ENCODE assay signal across 13 mouse cellular contexts in genomic region chr10:96980832-96981515, GRCm38 (mm10).
DNase-seq lines count a peak whose midpoint lies in the region; ATAC-seq and TF ChIP-seq lines count a peak whose summit lies in the region.
"Had no signal": no experiment of that assay in that cellular context is flagged by ENCODE, and none has a peak within 500 bp of the region (broad histone marks: within the 10 kb centered on the region; RNA-seq: fewer than 3 reads in every experiment).

No protein-coding gene starts in this region.

- H3K4me3 ChIP-seq in neural tube, embryonic 11.5 days (ENCODE audit: low read depth, low read length): no peak overlapping the region
- no peak overlapping the region for H3K4me3 ChIP-seq in hindbrain, embryonic 12.5 days
- no peak overlapping the region for H3K4me3 ChIP-seq in midbrain, embryonic 14.5 days (replicated peaks; ENCODE audit: low read depth, low read length)
- H3K4me3 ChIP-seq in lung, adult 2 months (replicated peaks; ENCODE audit: extremely low read depth, low read depth, low read length): no peak overlapping the region

- no peaks in the 10 kb centered on the region for H3K9me3 ChIP-seq in neural tube, embryonic 11.5 days (ENCODE audit: control insufficient read depth, low read length)
- H3K9me3 ChIP-seq in hindbrain, embryonic 12.5 days (replicated peaks): no peaks in the 10 kb centered on the region
- H3K9me3 ChIP-seq in midbrain, embryonic 14.5 days (ENCODE audit: control insufficient read depth, low read length): no peaks in the 10 kb centered on the region

- no peak overlapping the region for H3K4me2 ChIP-seq in neural tube, embryonic 11.5 days (ENCODE audit: low read depth)
- H3K4me2 ChIP-seq in hindbrain, embryonic 12.5 days (replicated peaks): peak overlapping the region; percentile 15; the same call in 1 of the 2 replicates
- peak overlapping the region; percentile 7; the same call in 1 of the 2 replicates for H3K4me2 ChIP-seq in midbrain, embryonic 14.5 days (ENCODE audit: low read length)

- 57% methylated on average over 9 of the region's 9 CpGs for WGBS in neural tube, embryonic 11.5 days
- 33% methylated on average over 9 of the region's 9 CpGs for WGBS in hindbrain, embryonic 12.5 days
- WGBS in midbrain, embryonic 14.5 days: 3% methylated on average over 9 of the region's 9 CpGs
- 80% methylated on average over 9 of the region's 9 CpGs for WGBS in lung, adult 2 months

- peak; percentile 45 for DNase-seq in neural tube, embryonic 11.5 days (ENCODE audit: low spot score)
- no peak for DNase-seq in neural tube, embryonic 10.5 days (ENCODE audit: extremely low spot score, low spot score)
- peak; percentile 75 for DNase-seq in midbrain, embryonic 14.5 days
- DNase-seq in lung, adult 2 months: no peak
- DNase-seq in kidney, postnatal 4 days: no peak
- DNase-seq in adrenal gland, postnatal 14 days: no peak
- DNase-seq in lung, postnatal 36 days: no peak
- DNase-seq: adrenal gland, postnatal 25 days; B cell, adult 2 months; cerebellum, postnatal 36 days; lung, postnatal 14 days had no signal

- H3K27me3 ChIP-seq in neural tube, embryonic 11.5 days (ENCODE audit: control insufficient read depth, insufficient read depth, low read length): no peaks in the 10 kb centered on the region
- no peaks in the 10 kb centered on the region for H3K27me3 ChIP-seq in hindbrain, embryonic 12.5 days
- no peaks in the 10 kb centered on the region for H3K27me3 ChIP-seq in midbrain, embryonic 14.5 days (ENCODE audit: control insufficient read depth, insufficient read depth, low read length)

- 0 out of 2 replicates have a peak overlapping the region, but pooled peaks have one; percentile 35 for H3K27ac ChIP-seq in neural tube, embryonic 11.5 days (ENCODE audit: low read depth, low read length)
- H3K27ac ChIP-seq in hindbrain, embryonic 12.5 days: peak overlapping the region; percentile 85
- peak overlapping the region; percentile 52 for H3K27ac ChIP-seq in midbrain, embryonic 14.5 days (replicated peaks; ENCODE audit: low read depth, low read length)

- ATAC-seq in neural tube, embryonic 11.5 days (ENCODE audit: insufficient read depth, low FRiP score, low TSS enrichment): peak; percentile 65; the same call in 1 of the 2 replicates
- peak; percentile 92 for ATAC-seq in hindbrain, embryonic 12.5 days (ENCODE audit: low FRiP score)
- peak; percentile 90 for ATAC-seq in midbrain, embryonic 14.5 days (ENCODE audit: low FRiP score, low TSS enrichment)
- ATAC-seq: inflammation-experienced regulatory T-cells, adult 6 months had no signal

- no peaks in the 10 kb centered on the region for H3K36me3 ChIP-seq in neural tube, embryonic 11.5 days (ENCODE audit: control insufficient read depth, insufficient read depth, low read length)
- H3K36me3 ChIP-seq in hindbrain, embryonic 12.5 days: no peaks in the 10 kb centered on the region
- no peaks in the 10 kb centered on the region for H3K36me3 ChIP-seq in midbrain, embryonic 14.5 days (ENCODE audit: control insufficient read depth, insufficient read depth, low read length)

- no peaks in the 10 kb centered on the region for H3K4me1 ChIP-seq in neural tube, embryonic 11.5 days (ENCODE audit: control insufficient read depth, insufficient read depth, low read length)
- H3K4me1 ChIP-seq in hindbrain, embryonic 12.5 days: peaks cover 14% of the 10 kb centered on the region
- peaks cover 10% of the 10 kb centered on the region for H3K4me1 ChIP-seq in midbrain, embryonic 14.5 days (ENCODE audit: control insufficient read depth, insufficient read depth, low read length)
- H3K4me1 ChIP-seq in lung, adult 2 months (ENCODE audit: control insufficient read depth, insufficient read depth, low read length): no peaks in the 10 kb centered on the region

- H3K9ac ChIP-seq in neural tube, embryonic 11.5 days (ENCODE audit: low read length): no peak overlapping the region
- no peak overlapping the region for H3K9ac ChIP-seq in hindbrain, embryonic 12.5 days
- H3K9ac ChIP-seq in midbrain, embryonic 14.5 days (replicated peaks; ENCODE audit: low read length): no peak overlapping the region

- no peak for TF ChIP-seq POLR2A in lung, adult 2 months (IDR thresholded peaks at IDR 0.05; ENCODE audit: borderline replicate concordance, extremely low read depth, low read depth, low read length)

- TF ChIP-seq CTCF in lung, adult 2 months (IDR thresholded peaks at IDR 0.05; ENCODE audit: insufficient read depth, low read length): no peak

Comparison
In these comparisons a context has a peak if more than half of its experiments do, and no peak if none do; other contexts are left out.
1. DNase-seq: peak in neural tube, embryonic 11.5 days (single experiment) and midbrain, embryonic 14.5 days (single experiment); none in neural tube, embryonic 10.5 days (single experiment), lung, adult 2 months (single experiment), kidney, postnatal 4 days (0 of 2), adrenal gland, postnatal 14 days (single experiment) and lung, postnatal 36 days (single experiment).
2. H3K27ac ChIP-seq: peak in every context shown above with its lines; median percentile 85 in hindbrain, embryonic 12.5 days; 52 in midbrain, embryonic 14.5 days; 35 in neural tube, embryonic 11.5 days.
3. Peak in every context shown above with its lines, with median percentiles within 50 percentile points of each other: ATAC-seq.